Mouse (Mus musculus): Measurements from ENCODE around the gene Dkc1.

GRCm38 (mm10) chrX:75045931-75046330 lies 49.7 kb upstream of the Dkc1 start:
- TF ChIP-seq POLR2A (IDR thresholded peaks at IDR 0.05; ENCODE audit: extremely low read depth, insufficient read depth, low read length) (no peak), CTCF (IDR thresholded peaks at IDR 0.05; ENCODE audit: low read depth, low read length) (no peak)
